Mouse (Mus musculus) hindbrain, embryonic 10.5 days (tissue): ENCODE measurements around the gene Me3. TPM values are rescaled to one million over a fixed set of nuclear protein-coding genes. Genes with fewer than 3 reads are reported as not detected.

Experiments
- polyA plus RNA-seq: library from polyadenylated mRNA; unstranded; fragments of >200 nt; fragmentation: Nextera tagmentation; extraction: Ambion mirVana; gene quantifications from 2 replicates; pipeline ENCODE4 v1.2.1, GENCODE M21; 2016

Gene Me3
- polyA plus RNA-seq, 1 experiment from 2014 or later, result 3.3 TPM

Other genes starting within 250 kb of the Me3 start
- gene Tmem135, start 228.2 kb upstream of the Me3 start, polyA plus RNA-seq, result 14.9 and 15.0 TPM in 2 replicates
- 3.0 and 4.4 TPM in 2 replicates for gene Fzd4, start 228.0 kb upstream of the Me3 start, polyA plus RNA-seq
- gene Prss23, start 105.2 kb upstream of the Me3 start, polyA plus RNA-seq, result 23.6 and 25.3 TPM in 2 replicates